Mouse (Mus musculus): ENCODE measurements around the gene Tsr3. TPM values are rescaled to one million over a fixed set of nuclear protein-coding genes. Genes with fewer than 3 reads are reported as not detected.

Tsr3 gene
- total and polyA plus RNA-seq, 3 experiments = 35.2 to 50.5 TPM; not detected in 1

DNA sequence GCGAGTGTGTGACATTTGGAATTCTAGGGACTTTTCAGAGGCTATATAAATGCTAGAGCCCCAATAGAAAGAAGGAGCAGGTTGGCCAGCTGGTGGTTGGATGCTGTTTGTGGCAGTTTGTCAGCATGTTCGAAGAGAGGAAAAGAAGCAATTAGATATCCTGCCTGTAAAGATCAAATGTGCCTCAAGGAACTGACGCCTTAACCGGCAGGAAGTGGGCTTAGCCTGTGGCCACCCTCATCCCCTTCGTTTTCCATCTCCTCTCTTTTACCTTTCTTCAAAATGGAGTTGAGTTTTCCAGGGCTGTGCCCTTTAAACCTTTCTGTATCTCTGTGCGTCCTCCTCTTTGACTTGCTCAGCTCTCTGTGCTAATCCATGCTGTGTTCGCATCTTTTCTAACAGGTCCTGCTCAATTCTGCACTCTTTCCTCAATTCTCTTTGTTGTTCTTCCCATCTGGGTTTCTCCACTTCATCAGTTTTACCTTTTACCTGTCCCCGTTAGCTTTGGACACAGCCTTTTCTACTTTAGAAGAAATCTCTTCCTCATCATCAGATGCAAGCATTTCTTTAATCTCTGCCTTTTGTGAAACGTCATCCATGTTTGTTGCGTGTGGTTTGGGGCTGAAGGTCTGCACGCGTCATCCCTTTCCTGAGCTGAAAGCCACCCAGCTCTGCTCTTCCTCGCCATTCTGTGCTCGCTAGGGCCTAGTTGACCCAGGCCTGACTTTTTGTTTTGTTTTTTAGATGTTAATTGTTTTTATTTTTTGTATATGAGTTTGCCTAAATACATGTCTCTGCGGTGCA is 20.3 kb upstream of the Tsr3 start:
- H3K9ac ChIP-seq (ENCODE audit: control insufficient read depth, low read depth, low read length, poor library complexity, severe bottlenecking) = no peak overlapping the region
- TF ChIP-seq NELFE (IDR thresholded peaks at IDR 0.05; ENCODE audit: low read depth, low read length) (no peak), ZC3H11A (IDR thresholded peaks at IDR 0.05; ENCODE audit: low read depth, low read length) (no peak), ZMIZ1 (IDR thresholded peaks at IDR 0.05; ENCODE audit: low read depth, low read length) (no peak), TAL1 (IDR thresholded peaks at IDR 0.05; ENCODE audit: low read length) (no peak), POLR2AphosphoS5 (IDR thresholded peaks at IDR 0.05; ENCODE audit: borderline replicate concordance, low read depth, low read length) (no peak), RCOR1 (IDR thresholded peaks at IDR 0.05; ENCODE audit: low read depth, low read length) (no peak), POLR2AphosphoS2 (IDR thresholded peaks at IDR 0.05; ENCODE audit: low read length) (no peak), ZNF384 (IDR thresholded peaks at IDR 0.05; ENCODE audit: low read depth, low read length) (no peak)
- no peak overlapping the region for H3K4me3 ChIP-seq (ENCODE audit: control insufficient read depth in 1 of 2, insufficient read depth in 1 of 2, low read depth in 2 of 2, low read length in 2 of 2)
- H3K9me3 ChIP-seq (replicated peaks; ENCODE audit: insufficient read depth, low read length) = no peaks in the 10 kb centered on the region
- H3K36me3 ChIP-seq (ENCODE audit: control insufficient read depth in 1 of 2, insufficient read depth in 2 of 2, low read length in 2 of 2) = peaks cover 1 to 12% of the 10 kb centered on the region in 2 experiments; a peak in 2 of 4 replicates
- no peak overlapping the region for H3K27ac ChIP-seq (ENCODE audit: control insufficient read depth, low read depth, low read length)
- peaks cover 5 to 24% of the 10 kb centered on the region in 2 experiments; a peak in 3 of 4 replicates for H3K4me1 ChIP-seq (ENCODE audit: control insufficient read depth in 1 of 2, insufficient read depth in 2 of 2, low read length in 2 of 2)
- DNase-seq (ENCODE audit: low read depth, low spot score) = no peak
- H3K79me2 ChIP-seq (ENCODE audit: control insufficient read depth, insufficient read depth, low read length, poor library complexity) = peaks cover 17% of the 10 kb centered on the region
- no peaks in the 10 kb centered on the region for H3K27me3 ChIP-seq (ENCODE audit: control insufficient read depth in 1 of 2, insufficient read depth in 2 of 2, low read length in 2 of 2)

DNA sequence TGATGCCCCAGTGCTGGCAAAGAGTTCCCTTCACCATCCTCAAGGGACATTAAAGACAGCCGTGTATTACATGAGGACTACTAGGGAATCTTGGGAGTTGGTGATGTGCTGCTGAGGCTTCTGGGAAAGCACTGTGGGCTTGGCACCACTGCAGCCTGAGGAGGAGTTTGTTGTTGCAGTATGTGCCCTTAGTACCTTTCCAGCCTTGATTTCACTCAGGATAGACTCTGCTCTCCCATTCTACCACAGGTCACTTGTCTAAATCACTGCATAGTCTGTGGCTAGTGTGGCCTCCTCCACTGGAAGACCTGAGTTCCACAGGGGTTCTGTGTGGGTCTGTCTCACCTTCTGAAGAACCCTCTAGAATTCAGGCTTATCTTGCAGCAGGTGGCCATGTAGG is 19.2 kb upstream of the Tsr3 start:
- no peak for TF ChIP-seq GABPA (IDR thresholded peaks at IDR 0.05; ENCODE audit: low read depth, low read length)
- TF ChIP-seq RAD21 (IDR thresholded peaks at IDR 0.05; ENCODE audit: low read depth, low read length) = no peak
- TF ChIP-seq RCOR1 (IDR thresholded peaks at IDR 0.05; ENCODE audit: low read depth, low read length) = no peak
- TF ChIP-seq TAL1 (IDR thresholded peaks at IDR 0.05; ENCODE audit: low read length) = no peak
- TF ChIP-seq POLR2AphosphoS2 (IDR thresholded peaks at IDR 0.05; ENCODE audit: low read length) = no peak
- no peak for TF ChIP-seq USF2 (IDR thresholded peaks at IDR 0.05; ENCODE audit: borderline replicate concordance in 1 of 2, insufficient read depth in 1 of 2, low read depth in 1 of 2, low read length in 2 of 2)
- no peak for TF ChIP-seq MXI1 (IDR thresholded peaks at IDR 0.05; ENCODE audit: low read depth, low read length)
- TF ChIP-seq MYB (IDR thresholded peaks at IDR 0.05; ENCODE audit: low read depth, low read length) = no peak
- no peak for TF ChIP-seq MAFK (IDR thresholded peaks at IDR 0.05; ENCODE audit: borderline replicate concordance, low read depth, low read length)
- no peak for TF ChIP-seq POLR2AphosphoS5 (IDR thresholded peaks at IDR 0.05; ENCODE audit: borderline replicate concordance, low read depth, low read length)
- no peak for TF ChIP-seq EP300 (IDR thresholded peaks at IDR 0.05; ENCODE audit: low read depth in 1 of 2, low read length in 2 of 2)
- no peak for TF ChIP-seq POLR2A (IDR thresholded peaks at IDR 0.05; ENCODE audit: control insufficient read depth in 1 of 2, insufficient read depth in 1 of 2, low read depth in 1 of 2, low read length in 2 of 2, poor library complexity in 1 of 2)
- Histone ChIP-seq H3K79me2 (ENCODE audit: control insufficient read depth, insufficient read depth, low read length, poor library complexity) (peaks cover 24% of the 10 kb centered on the region), H3K9ac (ENCODE audit: control insufficient read depth, low read depth, low read length, poor library complexity, severe bottlenecking) (no peak overlapping the region), H3K27ac (ENCODE audit: control insufficient read depth, low read depth, low read length) (no peak overlapping the region), H3K4me1 (ENCODE audit: control insufficient read depth in 1 of 2, insufficient read depth in 2 of 2, low read length in 2 of 2) (peaks cover 7 to 34% of the 10 kb centered on the region in 2 experiments), H3K4me3 (ENCODE audit: control insufficient read depth in 1 of 2, insufficient read depth in 1 of 2, low read depth in 2 of 2, low read length in 2 of 2) (no peak overlapping the region), H3K9me3 (replicated peaks; ENCODE audit: insufficient read depth, low read length) (no peaks in the 10 kb centered on the region), H3K27me3 (ENCODE audit: control insufficient read depth in 1 of 2, insufficient read depth in 2 of 2, low read length in 2 of 2) (no peaks in the 10 kb centered on the region), H3K36me3 (ENCODE audit: control insufficient read depth in 1 of 2, insufficient read depth in 2 of 2, low read length in 2 of 2) (peaks cover 1 to 21% of the 10 kb centered on the region in 2 experiments; a peak in 2 of 4 replicates)
- DNase-seq (ENCODE audit: low read depth, low spot score) = no peak

Measured in MEL (cell line).